Mouse (Mus musculus) layer of hippocampus, postnatal 25 days (tissue): ENCODE results near the gene Rhno1. TPM values are rescaled to one million over a fixed set of nuclear protein-coding genes. Genes with fewer than 3 reads are reported as not detected.

Experiments used
- total RNA-seq, 2 experiments: library from RNA; stranded (reverse); gene quantifications; 2 replicates each; pipeline ENCODE4 v1.2.3; 2021

Rhno1 gene
- total RNA-seq, 2 experiments from 2014 or later, result 19.5 to 20.3 TPM

Other genes with a start within 250 kb of the Rhno1 start
- gene Tspan9, start 219.3 kb downstream of the Rhno1 start, total RNA-seq, result 10 to 100 TPM; 53.6 to 64.0 TPM
- gene Tead4, start 62.1 kb downstream of the Rhno1 start, total RNA-seq, result under 1 TPM; 0.79 to 0.92 TPM
- 10 to 100 TPM; 21.9 to 22.9 TPM for gene Tulp3, start 7.1 kb downstream of the Rhno1 start, total RNA-seq
- gene Foxm1, start 56 bp upstream of the Rhno1 start, total RNA-seq, result 1 to 10 TPM; 1.6 to 2.0 TPM
- gene Tex52, start 12.5 kb upstream of the Rhno1 start, total RNA-seq, result 1 to 10 TPM in 1 of 2 experiments, under 1 TPM in 1; 0.94 to 1.2 TPM
- not detected for gene Gm44596, start 12.6 kb upstream of the Rhno1 start, total RNA-seq
- gene Nrip2, start 36.4 kb upstream of the Rhno1 start, total RNA-seq, result 10 to 100 TPM; 15.6 to 18.6 TPM
- 10 to 100 TPM; 19.8 to 25.3 TPM for gene Itfg2, start 62.0 kb upstream of the Rhno1 start, total RNA-seq
- gene Fkbp4, start 75.8 kb upstream of the Rhno1 start, total RNA-seq, result 100 to 1,000 TPM; 107 to 120 TPM
- gene Pzp, start 163.8 kb upstream of the Rhno1 start, total RNA-seq, result not detected
- 10 to 100 TPM; 11.1 to 14.6 TPM for gene A2ml1, start 218.7 kb upstream of the Rhno1 start, total RNA-seq